Mouse (Mus musculus): Measurements from ENCODE around the gene Utp15. TPM values are rescaled to one million over a fixed set of nuclear protein-coding genes. Genes with fewer than 3 reads are reported as not detected.

Utp15 gene
- polyA plus RNA-seq (2012; rRNA removed), result 19.2 and 19.8 TPM in 2 replicates

- under 1% methylated on average over 70 of the region's 71 CpGs for WGBS
- TF ChIP-seq POLR2A (IDR thresholded peaks at IDR 0.05; ENCODE audit: borderline replicate concordance, insufficient read depth, low read length) (peak; percentile 74), CTCF (IDR thresholded peaks at IDR 0.05; ENCODE audit: borderline replicate concordance, insufficient read depth, low read depth, low read length) (no peak)
- Histone ChIP-seq H3K27ac (ENCODE audit: insufficient read depth, low read length) (peak within 1 kb of the TSS; percentile 83), H3K27me3 (ENCODE audit: control insufficient read depth, insufficient read depth, low read length) (no peaks in the 10 kb centered on the region), H3K4me3 (replicated peaks; ENCODE audit: insufficient read depth, low read depth, low read length) (peak within 1 kb of the TSS; percentile 67), H3K4me1 (ENCODE audit: control insufficient read depth, insufficient read depth, low read length) (no peaks in the 10 kb centered on the region)
- DNase-seq, result peak; percentile 98
Observed at GRCm38 (mm10) chr13:98262636-98263457, at the start of gene Utp15, which contains the start of gene Ankra2. Utp15 (minus strand) TSS chr13:98263041. Ankra2 (plus strand) TSS chr13:98263074.

DNA sequence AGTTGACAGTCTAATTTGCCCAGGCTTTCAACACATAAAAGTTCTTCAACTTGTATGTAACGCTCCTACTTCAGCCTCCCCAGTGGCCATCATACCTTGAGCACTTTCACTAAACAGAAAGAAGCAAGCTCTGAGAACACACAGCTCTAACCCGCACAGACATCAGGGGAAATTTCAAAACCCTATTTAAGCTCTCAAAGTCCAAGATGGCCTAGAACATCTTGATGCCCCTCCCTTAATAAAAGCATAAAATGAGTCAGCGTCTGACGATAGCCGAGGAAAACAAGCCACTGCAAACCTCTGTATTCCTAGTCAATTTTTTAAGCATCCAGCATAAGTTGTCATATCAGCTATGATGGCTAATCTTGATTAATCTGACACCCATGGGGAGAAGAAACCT, 48.8 kb upstream of the Utp15 start:
- TF ChIP-seq POLR2A (IDR thresholded peaks at IDR 0.05; ENCODE audit: borderline replicate concordance, insufficient read depth, low read length) (no peak), CTCF (IDR thresholded peaks at IDR 0.05; ENCODE audit: borderline replicate concordance, insufficient read depth, low read depth, low read length) (no peak)
- no peak overlapping the region for H3K27ac ChIP-seq (ENCODE audit: insufficient read depth, low read length)
- no peaks in the 10 kb centered on the region for H3K27me3 ChIP-seq (ENCODE audit: control insufficient read depth, insufficient read depth, low read length)
- no peaks in the 10 kb centered on the region for H3K4me1 ChIP-seq (ENCODE audit: control insufficient read depth, insufficient read depth, low read length)
- 91% methylated on average over 5 of the region's 5 CpGs for WGBS
- no peak for DNase-seq
- H3K4me3 ChIP-seq (replicated peaks; ENCODE audit: insufficient read depth, low read depth, low read length), result no peak overlapping the region

DNA sequence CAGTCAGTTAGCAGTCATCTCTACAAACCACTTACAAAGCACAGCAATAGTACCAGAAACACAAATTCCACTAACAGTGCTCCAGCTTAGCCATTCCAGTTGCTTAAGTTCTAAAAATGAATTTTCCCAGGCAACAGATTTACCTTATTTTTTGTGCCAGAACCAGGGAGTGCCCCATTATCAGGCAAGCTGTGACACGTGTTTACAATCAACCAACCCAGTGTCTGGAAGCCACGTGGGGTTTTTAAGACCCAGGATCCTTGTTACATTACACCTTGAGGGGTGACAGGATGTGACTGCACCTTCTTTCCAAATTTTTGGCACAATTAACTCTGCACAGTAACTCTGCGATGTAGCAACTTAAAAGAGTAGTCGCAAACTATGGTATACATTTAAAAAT, 45.9 kb upstream of the Utp15 start:
- no peaks in the 10 kb centered on the region for H3K4me1 ChIP-seq (ENCODE audit: control insufficient read depth, insufficient read depth, low read length)
- WGBS, result 75% methylated on average over 4 of the region's 4 CpGs

GRCm38 (mm10) chr13:98308004-98308403, 45.2 kb upstream of the Utp15 start:
- TF ChIP-seq CTCF (IDR thresholded peaks at IDR 0.05; ENCODE audit: borderline replicate concordance, insufficient read depth, low read depth, low read length) (no peak), POLR2A (IDR thresholded peaks at IDR 0.05; ENCODE audit: borderline replicate concordance, insufficient read depth, low read length) (no peak)
- H3K4me1 ChIP-seq (ENCODE audit: control insufficient read depth, insufficient read depth, low read length), result no peaks in the 10 kb centered on the region
- H3K4me3 ChIP-seq (replicated peaks; ENCODE audit: insufficient read depth, low read depth, low read length), result no peak overlapping the region
- DNase-seq, result no peak
- H3K27me3 ChIP-seq (ENCODE audit: control insufficient read depth, insufficient read depth, low read length), result no peaks in the 10 kb centered on the region
- 77% methylated on average over 5 of the region's 5 CpGs for WGBS
- H3K27ac ChIP-seq (ENCODE audit: insufficient read depth, low read length), result no peak overlapping the region

More for the DNA sequence above, 45.9 kb upstream of the Utp15 start:
- H3K4me3 ChIP-seq (replicated peaks; ENCODE audit: insufficient read depth, low read depth, low read length), result no peak overlapping the region
- TF ChIP-seq CTCF (IDR thresholded peaks at IDR 0.05; ENCODE audit: borderline replicate concordance, insufficient read depth, low read depth, low read length) (no peak), POLR2A (IDR thresholded peaks at IDR 0.05; ENCODE audit: borderline replicate concordance, insufficient read depth, low read length) (no peak)
- no peak overlapping the region for H3K27ac ChIP-seq (ENCODE audit: insufficient read depth, low read length)
- H3K27me3 ChIP-seq (ENCODE audit: control insufficient read depth, insufficient read depth, low read length), result no peaks in the 10 kb centered on the region
- DNase-seq, result no peak

DNA sequence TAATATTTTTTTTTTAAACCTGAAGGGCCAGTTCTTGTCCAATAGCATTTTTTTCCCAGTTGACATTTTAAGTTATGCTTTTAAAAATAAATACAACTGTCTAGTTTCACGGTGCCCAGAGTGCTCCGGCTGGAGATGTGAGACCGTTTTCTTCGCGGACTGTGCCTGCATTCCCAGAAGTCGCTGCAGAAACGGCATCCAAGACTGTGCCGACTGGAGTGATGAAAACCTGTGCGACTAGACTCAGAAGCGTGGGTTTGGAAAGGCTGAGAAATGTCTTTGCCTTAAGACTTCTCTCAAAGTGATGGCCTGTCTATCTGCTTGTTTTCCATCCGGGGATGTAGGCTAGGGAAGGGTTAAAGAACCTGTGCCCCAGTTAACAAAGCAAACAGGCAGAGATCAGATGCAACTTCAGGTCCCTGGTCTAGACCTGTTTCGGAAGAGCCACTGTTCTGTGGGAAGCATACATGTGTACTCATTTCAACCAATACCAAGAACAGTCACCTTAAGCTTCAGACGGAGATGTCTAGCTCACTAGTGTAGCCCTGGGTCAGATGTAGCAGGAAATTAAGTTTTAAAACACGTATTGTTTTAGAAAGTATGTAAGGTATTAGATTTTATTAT, 44.1 kb upstream of the Utp15 start:
- H3K27me3 ChIP-seq (ENCODE audit: control insufficient read depth, insufficient read depth, low read length), result no peaks in the 10 kb centered on the region
- TF ChIP-seq CTCF (IDR thresholded peaks at IDR 0.05; ENCODE audit: borderline replicate concordance, insufficient read depth, low read depth, low read length) (no peak), POLR2A (IDR thresholded peaks at IDR 0.05; ENCODE audit: borderline replicate concordance, insufficient read depth, low read length) (no peak)
- no peaks in the 10 kb centered on the region for H3K4me1 ChIP-seq (ENCODE audit: control insufficient read depth, insufficient read depth, low read length)
- DNase-seq, result no peak
- no peak overlapping the region for H3K4me3 ChIP-seq (replicated peaks; ENCODE audit: insufficient read depth, low read depth, low read length)
- no peak overlapping the region for H3K27ac ChIP-seq (ENCODE audit: insufficient read depth, low read length)
- 45% methylated on average over 14 of the region's 14 CpGs for WGBS

GRCm38 (mm10) chr13:98306393-98306792, 43.6 kb upstream of the Utp15 start:
- Histone ChIP-seq H3K4me3 (replicated peaks; ENCODE audit: insufficient read depth, low read depth, low read length) (no peak overlapping the region), H3K27me3 (ENCODE audit: control insufficient read depth, insufficient read depth, low read length) (no peaks in the 10 kb centered on the region), H3K4me1 (ENCODE audit: control insufficient read depth, insufficient read depth, low read length) (no peaks in the 10 kb centered on the region), H3K27ac (ENCODE audit: insufficient read depth, low read length) (no peak overlapping the region)
- TF ChIP-seq POLR2A (IDR thresholded peaks at IDR 0.05; ENCODE audit: borderline replicate concordance, insufficient read depth, low read length) (no peak), CTCF (IDR thresholded peaks at IDR 0.05; ENCODE audit: borderline replicate concordance, insufficient read depth, low read depth, low read length) (no peak)
- WGBS, result 25% methylated on average over 5 of the region's 5 CpGs
- DNase-seq, result no peak

DNA sequence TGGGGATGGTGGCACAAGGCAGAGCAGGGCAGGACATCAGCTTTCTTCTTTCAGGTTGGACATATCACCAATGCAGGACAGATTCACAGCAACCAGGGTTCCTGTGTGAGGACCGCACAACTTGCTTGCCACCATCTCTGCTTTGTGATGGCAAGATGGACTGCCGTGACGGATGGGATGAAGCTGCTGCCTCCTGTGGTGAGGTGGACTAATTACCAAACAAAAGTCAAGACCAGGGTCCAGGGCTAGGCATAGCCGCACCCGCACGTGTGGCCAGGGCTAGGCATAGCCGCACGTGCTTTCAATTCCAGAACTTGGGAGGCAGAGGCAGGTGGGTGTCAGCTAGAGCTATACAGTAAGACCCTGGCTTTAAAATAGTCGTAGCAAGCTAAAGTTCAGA, 42.4 kb upstream of the Utp15 start:
- H3K27me3 ChIP-seq (ENCODE audit: control insufficient read depth, insufficient read depth, low read length), result no peaks in the 10 kb centered on the region

More for the DNA sequence above, 42.4 kb upstream of the Utp15 start:
- DNase-seq, result no peak
- TF ChIP-seq POLR2A (IDR thresholded peaks at IDR 0.05; ENCODE audit: borderline replicate concordance, insufficient read depth, low read length), result no peak
- H3K27ac ChIP-seq (ENCODE audit: insufficient read depth, low read length), result no peak overlapping the region
- no peaks in the 10 kb centered on the region for H3K4me1 ChIP-seq (ENCODE audit: control insufficient read depth, insufficient read depth, low read length)
- 74% methylated on average over 9 of the region's 9 CpGs for WGBS
- H3K4me3 ChIP-seq (replicated peaks; ENCODE audit: insufficient read depth, low read depth, low read length), result no peak overlapping the region

Data from cerebellum, adult 2 months (tissue).